Mouse (Mus musculus) brain, embryonic 14.5 days (tissue): ENCODE data around the gene 4921524J17Rik.

ENCODE experiments used
- CTCF ChIP-seq: fragments of 200-500 bp; IDR thresholded peaks from 2 replicates; pipeline ENCODE4 v1.5.1; 2012; ENCODE audit warnings: inconsistent platforms, mild to moderate bottlenecking, moderate library complexity, borderline replicate concordance; ENCODE audit not compliant: insufficient read depth, insufficient read length; ENCODE audit errors: extremely low read depth
- POLR2A ChIP-seq: fragments of 200-500 bp; IDR thresholded peaks from 2 replicates; pipeline ENCODE4 v1.6.1; 2012; ENCODE audit warnings: mild to moderate bottlenecking, inconsistent platforms, borderline replicate concordance; ENCODE audit not compliant: poor library complexity, insufficient read depth, insufficient read length, severe bottlenecking; ENCODE audit errors: extremely low read depth

DNA sequence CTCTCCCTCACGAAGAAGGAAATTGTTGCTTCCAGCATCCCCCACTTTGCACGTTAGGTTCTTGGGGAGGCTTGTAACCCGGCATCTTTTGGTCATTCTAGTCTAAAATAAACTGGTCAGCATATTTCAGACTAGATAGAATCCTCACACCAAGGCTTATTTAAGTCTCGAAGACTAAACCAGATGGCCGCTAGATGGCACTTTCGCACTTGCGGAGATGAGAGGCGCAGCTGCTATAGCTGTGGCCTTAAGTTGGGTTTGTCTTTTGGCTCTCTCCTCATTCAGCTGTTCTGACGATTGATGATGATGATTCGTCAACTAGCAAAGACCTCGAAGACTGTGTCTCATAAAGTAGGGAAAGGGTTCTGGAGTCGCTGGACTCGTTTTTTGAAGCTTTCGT lies 23.9 kb upstream of the 4921524J17Rik start:
- TF ChIP-seq POLR2A (no peak), CTCF (peak; percentile 87)
